Mouse (Mus musculus): ENCODE measurements around the gene Wdtc1. TPM values are rescaled to one million over a fixed set of nuclear protein-coding genes. Genes with fewer than 3 reads are reported as not detected.

Gene Wdtc1
- polyA plus RNA-seq, 1 experiment from 2014 or later, result 24.9 TPM

GRCm38 (mm10) chr4:133370298-133371274, 17.3 kb upstream of the Wdtc1 start:
- peaks cover 30% of the 10 kb centered on the region for H3K4me1 ChIP-seq (ENCODE audit: control insufficient read depth, insufficient read depth, low read length)
- WGBS, result 73% methylated on average over 22 of the region's 22 CpGs
- ATAC-seq (ENCODE audit: low FRiP score, low TSS enrichment) (no peak), DNase-seq (no peak)
- peak overlapping the region; percentile 91 for H3K9ac ChIP-seq (replicated peaks; ENCODE audit: low read length)
- peak overlapping the region; percentile 86 for H3K27ac ChIP-seq (replicated peaks; ENCODE audit: low read depth, low read length)
- no peaks in the 10 kb centered on the region for H3K9me3 ChIP-seq (ENCODE audit: control insufficient read depth, low read length)
- no peaks in the 10 kb centered on the region for H3K27me3 ChIP-seq (ENCODE audit: control insufficient read depth, insufficient read depth, low read length)
- peak overlapping the region; percentile 81 for H3K4me3 ChIP-seq (replicated peaks; ENCODE audit: low read depth, low read length)
- H3K4me2 ChIP-seq (ENCODE audit: low read length), result peak overlapping the region; percentile 65
- H3K36me3 ChIP-seq (ENCODE audit: control insufficient read depth, insufficient read depth, low read length), result no peaks in the 10 kb centered on the region

DNA sequence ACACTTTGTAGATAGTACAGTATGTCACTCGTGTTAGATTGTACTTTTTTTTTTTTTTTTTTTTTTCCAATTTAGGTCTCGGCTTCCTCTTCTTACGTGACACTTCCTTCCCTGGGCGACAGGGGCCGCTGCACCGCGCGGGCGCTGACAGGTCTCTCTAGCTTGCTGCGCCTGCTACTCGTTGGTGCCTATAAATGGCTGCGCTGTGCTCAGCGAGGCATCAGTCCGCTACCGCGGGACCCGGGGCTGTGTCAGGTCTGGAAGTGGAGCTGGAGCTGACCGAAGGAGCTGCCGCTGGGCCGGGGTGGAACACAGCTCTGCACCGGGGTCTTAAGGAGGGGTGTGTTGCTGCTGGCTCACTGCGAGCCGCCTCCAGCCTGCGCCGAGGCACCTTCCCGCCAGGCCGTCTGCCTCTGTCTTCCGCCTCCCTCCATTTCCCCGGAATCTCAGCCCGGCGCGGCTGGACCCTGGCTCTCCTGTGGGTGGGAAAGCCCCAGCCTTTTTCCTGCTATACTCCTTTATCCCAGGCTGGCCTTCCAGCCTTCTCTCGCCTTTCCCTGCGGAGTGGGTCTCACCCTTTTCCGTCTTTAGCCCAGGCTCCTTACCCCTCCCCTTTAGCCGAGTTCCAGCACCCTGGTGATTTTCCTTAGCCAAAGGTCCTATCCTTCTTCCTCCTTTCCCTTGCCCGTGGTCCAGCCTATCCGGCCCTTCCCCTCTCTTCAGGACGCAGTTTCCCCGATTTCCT, 16.4 kb upstream of the Wdtc1 start, which contains the start of gene Slc9a1:
Gene Slc9a1, plus strand, starts transcription at position 154 of the 745 bp plus-strand sequence.
- Histone ChIP-seq H3K4me3 (replicated peaks; ENCODE audit: low read depth, low read length) (peak within 1 kb of the TSS; percentile 81), H3K27me3 (ENCODE audit: control insufficient read depth, insufficient read depth, low read length) (no peaks in the 10 kb centered on the region), H3K9me3 (ENCODE audit: control insufficient read depth, low read length) (no peaks in the 10 kb centered on the region), H3K27ac (replicated peaks; ENCODE audit: low read depth, low read length) (peak within 1 kb of the TSS; percentile 86), H3K4me2 (ENCODE audit: low read length) (peak within 1 kb of the TSS; percentile 65), H3K36me3 (ENCODE audit: control insufficient read depth, insufficient read depth, low read length) (no peaks in the 10 kb centered on the region), H3K4me1 (ENCODE audit: control insufficient read depth, insufficient read depth, low read length) (peaks cover 29% of the 10 kb centered on the region), H3K9ac (replicated peaks; ENCODE audit: low read length) (peak within 1 kb of the TSS; percentile 91)
- DNase-seq (peak; percentile 96), ATAC-seq (ENCODE audit: low FRiP score, low TSS enrichment) (peak; percentile 93)
- WGBS, result under 1% methylated on average over 40 of the region's 40 CpGs

GRCm38 (mm10) chr4:133354641-133355040, 1.4 kb upstream of the Wdtc1 start:
- H3K9me3 ChIP-seq (ENCODE audit: control insufficient read depth, low read length), result no peaks in the 10 kb centered on the region
- DNase-seq, result no peak
- H3K9ac ChIP-seq (replicated peaks; ENCODE audit: low read length), result no peak overlapping the region
- H3K4me3 ChIP-seq (replicated peaks; ENCODE audit: low read depth, low read length), result no peak overlapping the region
- no peak overlapping the region for H3K4me2 ChIP-seq (ENCODE audit: low read length)
- no peak for ATAC-seq (ENCODE audit: low FRiP score, low TSS enrichment)
- H3K27ac ChIP-seq (replicated peaks; ENCODE audit: low read depth, low read length), result no peak overlapping the region
- WGBS, result 89% methylated on average over 6 of the region's 6 CpGs
- H3K27me3 ChIP-seq (ENCODE audit: control insufficient read depth, insufficient read depth, low read length), result no peaks in the 10 kb centered on the region
- H3K36me3 ChIP-seq (ENCODE audit: control insufficient read depth, insufficient read depth, low read length), result no peaks in the 10 kb centered on the region
- no peaks in the 10 kb centered on the region for H3K4me1 ChIP-seq (ENCODE audit: control insufficient read depth, insufficient read depth, low read length)

GRCm38 (mm10) chr4:133352797-133353196, 484 bp downstream of the Wdtc1 start:
- DNase-seq (no peak), ATAC-seq (ENCODE audit: low FRiP score, low TSS enrichment) (no peak)
- no peak overlapping the region for H3K4me3 ChIP-seq (replicated peaks; ENCODE audit: low read depth, low read length)
- H3K27ac ChIP-seq (replicated peaks; ENCODE audit: low read depth, low read length), result no peak overlapping the region
- no peaks in the 10 kb centered on the region for H3K27me3 ChIP-seq (ENCODE audit: control insufficient read depth, insufficient read depth, low read length)
- no peak overlapping the region for H3K4me2 ChIP-seq (ENCODE audit: low read length)
- no peaks in the 10 kb centered on the region for H3K4me1 ChIP-seq (ENCODE audit: control insufficient read depth, insufficient read depth, low read length)
- no peaks in the 10 kb centered on the region for H3K9me3 ChIP-seq (ENCODE audit: control insufficient read depth, low read length)
- H3K36me3 ChIP-seq (ENCODE audit: control insufficient read depth, insufficient read depth, low read length), result no peaks in the 10 kb centered on the region
- H3K9ac ChIP-seq (replicated peaks; ENCODE audit: low read length), result no peak overlapping the region
- WGBS, result 73% methylated on average over 10 of the region's 10 CpGs

DNA sequence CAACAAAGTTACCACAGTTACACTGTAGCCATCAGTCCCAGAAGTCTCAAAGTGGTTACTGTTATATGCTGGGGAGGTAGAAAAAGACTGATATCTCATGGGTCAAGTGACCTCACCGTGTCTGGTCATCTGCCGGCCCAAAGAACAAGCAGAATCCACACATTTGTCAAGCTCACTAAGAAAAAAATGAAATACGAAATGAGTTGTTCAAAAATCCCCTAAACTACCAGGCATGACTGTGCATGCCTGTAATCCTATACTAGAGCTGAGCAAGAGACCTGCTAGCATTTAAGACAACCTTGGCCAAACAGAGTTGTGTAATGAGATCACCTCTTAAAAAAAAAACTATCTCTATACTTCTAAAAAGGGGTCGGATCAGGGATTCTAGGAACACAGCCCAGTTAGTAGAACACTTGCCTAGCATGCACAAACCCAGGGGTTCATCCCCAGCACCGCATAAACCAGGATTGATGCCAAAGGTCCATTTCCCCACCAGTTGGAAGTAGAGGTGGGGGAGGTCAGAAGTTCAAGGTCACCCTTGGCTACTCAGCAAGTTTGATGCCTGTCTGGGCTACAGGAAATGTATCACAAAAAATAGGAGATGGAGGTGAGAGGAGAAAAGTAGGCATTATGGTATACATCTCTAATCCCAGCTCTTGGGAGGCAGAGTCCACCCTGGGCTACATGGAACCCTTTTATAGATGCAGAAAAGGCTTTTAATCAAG, 5.1 kb downstream of the Wdtc1 start:
- no peak overlapping the region for H3K9ac ChIP-seq (replicated peaks; ENCODE audit: low read length)
- no peak for DNase-seq
- H3K36me3 ChIP-seq (ENCODE audit: control insufficient read depth, insufficient read depth, low read length), result no peaks in the 10 kb centered on the region
- H3K4me2 ChIP-seq (ENCODE audit: low read length), result no peak overlapping the region
- no peak overlapping the region for H3K4me3 ChIP-seq (replicated peaks; ENCODE audit: low read depth, low read length)
- H3K27me3 ChIP-seq (ENCODE audit: control insufficient read depth, insufficient read depth, low read length), result no peaks in the 10 kb centered on the region
- no peaks in the 10 kb centered on the region for H3K9me3 ChIP-seq (ENCODE audit: control insufficient read depth, low read length)
- WGBS, result 92% methylated on average over 5 of the region's 5 CpGs
- no peak overlapping the region for H3K27ac ChIP-seq (replicated peaks; ENCODE audit: low read depth, low read length)
- no peaks in the 10 kb centered on the region for H3K4me1 ChIP-seq (ENCODE audit: control insufficient read depth, insufficient read depth, low read length)
- ATAC-seq (ENCODE audit: low FRiP score, low TSS enrichment), result no peak

DNA sequence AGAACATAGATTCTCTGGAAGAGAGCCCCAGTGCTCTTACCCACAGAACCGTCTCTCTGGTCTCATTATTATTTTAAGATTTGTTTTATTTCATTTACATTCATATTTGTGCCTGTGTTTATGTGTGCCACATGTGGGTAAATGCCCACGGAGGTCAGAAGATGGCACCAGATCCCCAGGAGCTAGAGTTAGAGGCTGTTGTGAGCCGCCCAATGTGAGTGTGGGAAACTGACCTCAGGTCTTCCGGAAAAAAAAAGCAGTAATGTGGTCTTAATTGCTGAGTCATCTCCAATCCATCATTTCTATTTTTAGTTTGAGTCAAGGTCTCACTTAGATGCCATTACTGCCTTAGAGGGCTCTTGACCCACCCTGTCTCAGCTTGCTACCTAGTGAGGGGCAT, 5.7 kb downstream of the Wdtc1 start:
- ATAC-seq (ENCODE audit: low FRiP score, low TSS enrichment) (no peak), DNase-seq (no peak)
- no peaks in the 10 kb centered on the region for H3K27me3 ChIP-seq (ENCODE audit: control insufficient read depth, insufficient read depth, low read length)
- no peak overlapping the region for H3K4me2 ChIP-seq (ENCODE audit: low read length)
- no peaks in the 10 kb centered on the region for H3K36me3 ChIP-seq (ENCODE audit: control insufficient read depth, insufficient read depth, low read length)
- WGBS, result 67% methylated on average over 4 of the region's 4 CpGs
- no peak overlapping the region for H3K4me3 ChIP-seq (replicated peaks; ENCODE audit: low read depth, low read length)
- H3K4me1 ChIP-seq (ENCODE audit: control insufficient read depth, insufficient read depth, low read length), result no peaks in the 10 kb centered on the region
- no peak overlapping the region for H3K27ac ChIP-seq (replicated peaks; ENCODE audit: low read depth, low read length)
- H3K9me3 ChIP-seq (ENCODE audit: control insufficient read depth, low read length), result no peaks in the 10 kb centered on the region
- H3K9ac ChIP-seq (replicated peaks; ENCODE audit: low read length), result no peak overlapping the region

DNA sequence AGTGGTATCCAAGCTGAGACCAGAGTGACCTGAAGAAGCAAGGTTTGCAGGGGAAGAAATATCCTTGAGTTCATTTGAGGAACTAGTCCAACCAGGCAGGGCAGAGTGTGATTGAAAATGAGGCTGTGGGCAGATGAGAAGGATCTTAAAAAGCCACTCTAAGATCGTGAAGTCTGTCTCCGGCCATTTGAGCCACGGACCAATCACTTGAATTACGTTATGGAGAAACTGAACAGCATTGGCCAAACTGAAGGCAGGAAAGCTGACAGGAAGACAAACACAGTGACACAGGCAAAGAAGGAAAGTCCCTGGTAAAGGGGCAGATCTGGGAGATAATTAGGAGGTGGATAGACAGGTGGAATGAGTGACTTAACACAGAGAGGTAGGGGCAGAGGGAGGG, 6.7 kb downstream of the Wdtc1 start:
- DNase-seq (no peak), ATAC-seq (ENCODE audit: low FRiP score, low TSS enrichment) (no peak)
- Histone ChIP-seq H3K9me3 (ENCODE audit: control insufficient read depth, low read length) (no peaks in the 10 kb centered on the region), H3K4me1 (ENCODE audit: control insufficient read depth, insufficient read depth, low read length) (no peaks in the 10 kb centered on the region), H3K36me3 (ENCODE audit: control insufficient read depth, insufficient read depth, low read length) (no peaks in the 10 kb centered on the region), H3K27ac (replicated peaks; ENCODE audit: low read depth, low read length) (no peak overlapping the region), H3K4me3 (replicated peaks; ENCODE audit: low read depth, low read length) (no peak overlapping the region), H3K27me3 (ENCODE audit: control insufficient read depth, insufficient read depth, low read length) (no peaks in the 10 kb centered on the region), H3K9ac (replicated peaks; ENCODE audit: low read length) (no peak overlapping the region), H3K4me2 (ENCODE audit: low read length) (no peak overlapping the region)
- 79% methylated on average over 4 of the region's 4 CpGs for WGBS

GRCm38 (mm10) chr4:133345702-133346101, 7.6 kb downstream of the Wdtc1 start:
- H3K4me3 ChIP-seq (replicated peaks; ENCODE audit: low read depth, low read length), result no peak overlapping the region
- ATAC-seq (ENCODE audit: low FRiP score, low TSS enrichment) (no peak), DNase-seq (no peak)
- 89% methylated on average over 6 of the region's 6 CpGs for whole genome bisulfite sequencing
- no peaks in the 10 kb centered on the region for H3K9me3 ChIP-seq (ENCODE audit: control insufficient read depth, low read length)
- H3K4me1 ChIP-seq (ENCODE audit: control insufficient read depth, insufficient read depth, low read length), result no peaks in the 10 kb centered on the region
- no peaks in the 10 kb centered on the region; the same call in 1 of the 2 replicates for H3K27me3 ChIP-seq (ENCODE audit: control insufficient read depth, insufficient read depth, low read length)
- no peak overlapping the region for H3K27ac ChIP-seq (replicated peaks; ENCODE audit: low read depth, low read length)
- H3K36me3 ChIP-seq (ENCODE audit: control insufficient read depth, insufficient read depth, low read length), result no peaks in the 10 kb centered on the region
- no peak overlapping the region for H3K4me2 ChIP-seq (ENCODE audit: low read length)
- no peak overlapping the region for H3K9ac ChIP-seq (replicated peaks; ENCODE audit: low read length)

Data from midbrain, embryonic 14.5 days (tissue).